Mouse (Mus musculus) large intestine, adult 2 months (tissue): ENCODE data around the gene Slc24a1. TPM values are rescaled to one million over a fixed set of nuclear protein-coding genes. Genes with fewer than 3 reads are reported as not detected.

Experiments
- DNase-seq: peaks from one replicate; pipeline ENCODE4 v3.0.0-alpha.2; 2012; ENCODE audit warnings: low read depth, low spot score
- WGBS: fragments of 180-500 bp; shearing (Covaris S2); methylation state at CpG from one replicate; pipeline ENCODE4 v1.1.7; 2018; 5-methylcytosine and 5-hydroxymethylcytosine counted together
- polyA plus RNA-seq: library from polyadenylated mRNA; depleted of rRNA; stranded (reverse); fragments of >200 nt; gene quantifications from 2 replicates; pipeline ENCODE4 v1.2.3, GENCODE M21; 2012

The Slc24a1 gene
- polyA plus RNA-seq, 1 experiment, result not detected

DNA sequence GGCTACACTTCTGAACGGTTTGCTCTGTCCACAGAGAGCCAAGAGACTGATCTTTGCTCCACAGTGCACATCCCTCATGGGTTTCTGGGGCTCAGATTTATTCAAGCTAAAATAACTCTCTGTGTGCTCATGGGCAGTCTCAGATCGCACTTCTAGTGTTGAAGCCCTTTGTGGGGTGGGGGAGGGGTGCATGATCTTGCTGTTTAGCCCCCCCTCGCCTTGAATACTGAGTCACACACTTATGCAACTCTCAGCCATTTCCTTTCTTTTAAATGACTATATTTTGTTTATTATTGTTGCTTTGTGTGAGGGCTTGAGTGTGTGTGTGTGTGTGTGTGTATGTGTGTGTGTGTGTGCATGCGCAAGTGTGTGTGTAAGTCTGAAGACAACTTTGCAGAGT lies 12.1 kb downstream of the Slc24a1 start:
- DNase-seq, result no peak
- 48% methylated on average over 4 of the region's 4 CpGs for WGBS

DNA sequence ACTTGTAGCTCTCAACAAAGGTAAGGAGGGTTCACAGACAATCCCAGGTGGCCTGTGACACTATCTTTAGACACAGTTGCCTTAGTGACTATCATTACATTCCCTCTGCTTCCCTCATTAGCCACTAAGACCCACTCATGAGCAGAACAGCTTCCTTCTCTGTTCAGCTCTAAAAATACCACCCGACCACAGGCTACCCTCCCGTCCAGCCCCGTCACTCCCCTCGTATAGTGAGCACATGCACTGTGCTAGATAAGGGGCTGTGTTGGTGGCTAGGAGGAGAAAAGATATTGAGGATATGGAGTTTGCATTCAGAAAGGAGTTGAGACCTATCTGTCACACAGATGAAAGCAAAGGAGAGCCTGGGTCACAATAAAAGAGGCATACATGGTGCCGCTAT lies 12.9 kb downstream of the Slc24a1 start:
- WGBS, result 72% methylated on average over 5 of the region's 5 CpGs

DNA sequence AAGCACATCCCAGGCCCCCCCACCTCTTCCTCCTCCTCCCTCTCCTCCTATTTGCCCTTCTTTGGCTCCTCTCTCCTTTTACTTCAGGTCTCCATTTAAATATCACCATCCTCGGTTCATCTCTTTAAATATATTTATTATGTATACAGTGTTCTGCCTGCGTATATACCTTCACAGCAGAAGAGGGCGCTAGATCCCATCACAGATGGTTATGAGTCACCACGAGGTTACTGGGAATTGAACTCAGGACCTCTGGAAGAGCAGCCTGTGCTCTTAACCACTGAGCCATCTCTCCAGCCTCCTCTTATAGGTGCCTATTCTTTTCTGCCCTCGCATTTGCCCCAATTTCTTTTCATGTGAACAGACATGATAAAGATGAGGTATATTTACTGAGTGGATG lies 13.9 kb downstream of the Slc24a1 start:
- 41% methylated on average over 5 of the region's 5 CpGs for WGBS
- no peak for DNase-seq

More for the DNA sequence above, 12.9 kb downstream of the Slc24a1 start:
- no peak for DNase-seq

DNA sequence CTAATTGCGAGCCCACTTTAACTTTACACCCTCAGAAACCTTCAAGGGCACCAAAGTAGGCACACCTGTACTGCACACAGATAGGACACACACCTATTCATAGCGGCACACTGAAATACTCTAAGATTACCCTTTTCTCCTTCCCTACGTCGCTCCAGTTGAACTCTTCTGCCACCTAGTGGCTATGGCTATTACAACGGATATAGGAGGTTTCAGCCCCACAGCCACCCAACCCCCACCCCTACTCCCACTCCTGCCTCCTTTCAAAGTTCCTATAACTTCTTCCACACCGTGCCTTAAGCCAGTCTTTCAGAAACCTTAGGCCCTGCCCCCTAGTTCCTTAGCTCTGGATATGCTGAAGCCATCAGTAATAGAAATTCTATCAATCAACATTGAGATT lies 14.9 kb downstream of the Slc24a1 start:
- 3% methylated on average over 6 of the region's 6 CpGs for WGBS
- no peak for DNase-seq

DNA sequence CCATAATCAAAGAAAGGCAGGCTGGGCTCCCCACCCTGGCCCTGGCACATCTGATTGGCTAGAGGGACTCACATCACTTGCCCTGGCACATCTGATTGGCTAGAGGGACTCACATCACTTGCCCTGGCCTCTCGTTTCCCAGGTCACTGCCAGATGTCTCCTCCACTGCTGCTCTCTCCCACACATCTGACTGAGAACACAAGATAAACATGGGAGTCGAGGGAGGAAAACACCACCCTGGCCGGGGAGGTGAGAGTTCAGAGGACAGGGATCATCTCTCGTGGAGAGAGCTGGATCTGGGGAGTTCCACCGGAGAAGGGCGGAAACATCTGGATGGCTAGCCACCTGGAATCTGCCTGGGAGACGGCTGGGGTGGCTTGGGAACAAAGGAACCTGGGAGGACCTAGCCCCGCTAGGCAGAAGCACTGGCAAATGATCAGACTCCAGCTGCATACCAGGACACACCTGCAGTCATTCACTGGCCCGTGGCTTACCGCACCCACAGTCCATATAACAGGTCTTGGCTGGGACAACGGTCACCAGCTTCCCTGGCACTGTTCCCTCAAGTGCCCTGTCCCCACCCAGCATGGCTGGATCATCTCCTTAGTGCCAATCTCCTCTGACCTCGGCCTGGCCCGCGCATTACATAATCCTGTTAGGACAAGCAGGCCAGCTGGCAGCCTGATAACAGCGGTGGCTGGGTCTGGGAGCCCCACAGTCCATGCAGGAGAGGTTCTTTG lies 17.2 kb downstream of the Slc24a1 start:
- DNase-seq, result peak; percentile 81
- 20% methylated on average over 15 of the region's 15 CpGs for WGBS

DNA sequence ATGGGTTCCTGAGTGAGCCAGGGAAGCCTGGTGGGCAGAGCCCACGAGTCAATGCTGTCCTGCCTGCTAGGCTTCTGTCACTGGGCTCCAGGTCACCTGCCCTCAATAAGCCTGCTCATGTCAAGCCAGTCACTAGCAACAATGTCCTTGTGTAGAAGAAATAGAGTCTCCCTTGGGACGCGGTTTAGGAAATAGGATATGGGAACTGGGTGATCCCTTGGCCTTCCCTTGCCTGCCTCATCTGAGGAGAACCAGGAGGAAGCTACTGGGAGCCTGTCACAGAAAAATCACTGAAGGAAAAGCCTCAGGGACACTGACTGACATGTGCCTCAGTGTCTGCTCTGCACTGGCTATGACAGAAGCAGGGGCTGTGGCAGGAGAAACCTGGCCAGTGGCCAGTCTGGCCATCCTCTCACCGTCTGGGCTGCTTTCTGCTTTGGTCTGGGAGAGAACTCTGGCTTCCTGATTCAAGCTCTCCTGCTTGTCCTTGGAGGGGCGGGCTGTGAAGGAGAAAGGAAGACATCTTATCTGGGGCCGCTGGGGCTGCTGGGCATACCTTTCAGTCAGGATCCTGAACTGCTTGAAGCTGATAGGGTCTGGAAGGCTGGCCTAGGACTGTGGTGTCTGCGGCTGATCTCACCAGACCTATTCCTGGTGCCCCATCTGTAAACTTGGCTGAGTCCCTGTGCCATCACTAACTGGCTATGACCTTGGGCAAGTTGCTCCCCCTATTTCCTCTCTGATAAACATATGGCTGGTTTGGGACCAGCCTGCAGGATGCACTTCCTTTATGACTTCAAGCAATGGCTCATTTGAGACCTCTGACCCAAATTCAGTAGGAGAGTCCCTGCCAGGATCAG lies 19.4 kb downstream of the Slc24a1 start:
- 78% methylated on average over 7 of the region's 7 CpGs for WGBS
- DNase-seq, result no peak

DNA sequence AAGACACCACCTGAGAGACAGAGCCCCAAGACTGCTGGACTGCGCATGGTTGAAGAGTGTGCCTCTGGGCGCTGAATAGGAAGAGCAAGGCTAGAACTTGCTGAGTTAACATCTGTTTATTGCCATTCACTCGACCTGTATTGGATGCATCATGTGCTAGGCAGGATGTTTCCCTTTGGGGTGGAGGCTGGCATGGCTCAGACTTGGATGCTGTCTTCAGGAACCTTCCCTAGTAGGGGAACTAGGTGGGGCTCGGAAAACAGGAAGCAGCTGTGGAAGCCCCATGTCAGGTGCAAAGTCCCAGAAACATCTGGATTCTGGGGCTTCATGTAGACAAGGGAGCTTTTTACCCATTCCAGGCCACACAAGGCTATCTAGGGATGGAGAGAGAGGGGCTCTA lies 21.2 kb downstream of the Slc24a1 start:
- 45% methylated on average over 4 of the region's 4 CpGs for WGBS
- no peak for DNase-seq

DNA sequence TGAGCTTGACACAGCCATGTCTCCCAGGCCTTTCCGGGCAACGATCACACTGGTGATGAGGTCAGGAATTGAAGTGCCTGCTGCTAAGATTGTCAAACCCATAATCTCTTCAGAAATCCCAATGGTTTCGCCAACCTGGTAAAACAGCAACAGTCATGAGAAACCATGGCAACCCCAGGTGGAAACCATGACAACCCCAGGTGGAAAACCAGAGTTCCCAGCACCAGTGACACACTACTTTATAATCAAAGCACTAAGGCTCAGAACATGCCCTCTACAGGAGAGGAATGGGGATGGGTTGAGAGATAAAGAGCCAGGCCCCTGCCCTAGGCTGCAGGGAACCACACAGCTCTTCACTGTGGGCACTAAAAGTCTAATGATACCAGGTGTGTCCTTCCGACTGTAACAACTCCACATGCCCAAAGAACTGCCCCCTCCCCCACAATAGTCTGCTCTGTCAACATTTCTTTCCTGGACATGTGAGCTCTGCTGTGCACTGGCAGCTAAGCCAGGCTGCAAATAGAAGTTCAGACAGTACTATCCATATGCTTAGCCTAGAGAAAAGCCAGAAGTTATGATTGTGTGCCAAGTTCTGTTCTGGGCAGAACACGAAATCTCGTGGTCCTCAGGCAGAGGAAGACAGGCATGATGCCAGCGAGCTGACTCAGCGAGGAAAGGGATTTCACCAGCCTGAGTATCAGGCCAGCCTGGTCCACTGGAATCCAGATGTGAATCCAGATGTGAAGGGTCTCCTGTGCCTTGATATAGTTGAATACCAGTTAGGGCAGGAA lies 25.0 kb downstream of the Slc24a1 start:
- WGBS, result 44% methylated on average over 8 of the region's 8 CpGs
- DNase-seq, result no peak

DNA sequence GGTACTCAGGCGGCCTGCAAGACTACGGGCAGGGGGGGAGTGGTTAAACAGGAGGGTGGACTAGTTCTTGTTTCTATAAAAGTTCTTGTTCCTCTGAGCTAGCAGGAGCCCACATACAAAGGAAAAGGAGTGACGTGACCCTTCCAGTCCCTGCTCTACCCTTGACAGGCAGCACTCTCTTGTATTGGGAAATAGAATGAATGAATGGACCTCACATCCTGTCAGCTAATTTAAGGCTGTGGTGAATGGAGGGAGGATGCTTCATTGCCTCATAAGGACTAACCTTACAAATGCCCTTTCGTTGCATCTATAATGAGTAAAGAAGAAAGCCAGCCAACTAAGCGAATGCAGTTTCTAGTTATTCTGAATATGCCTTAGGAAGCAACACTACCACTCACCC lies 25.6 kb downstream of the Slc24a1 start:
- no peak for DNase-seq
- WGBS, result 80% methylated on average over 5 of the region's 5 CpGs

DNA sequence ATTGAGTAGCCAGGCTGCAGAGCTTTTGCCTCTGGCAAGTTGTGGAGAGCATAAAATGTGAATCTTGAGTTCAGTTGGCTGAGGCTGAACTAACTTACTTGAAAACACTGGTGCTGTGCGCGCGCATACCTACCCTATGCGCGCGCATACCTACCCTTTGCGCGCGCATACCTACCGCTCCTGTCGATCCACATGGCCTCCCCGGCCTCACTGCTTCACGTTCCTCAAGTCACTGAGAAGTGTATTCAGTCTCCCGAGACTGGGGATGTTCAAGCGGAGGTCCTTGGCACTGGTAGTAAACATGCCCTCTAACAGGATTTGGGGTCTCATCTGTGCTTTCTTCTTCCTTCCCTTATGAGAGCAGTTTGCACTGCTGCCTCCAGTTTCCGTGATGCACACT lies 32.8 kb downstream of the Slc24a1 start:
- no peak for DNase-seq
- 44% methylated on average over 16 of the region's 16 CpGs for WGBS

DNA sequence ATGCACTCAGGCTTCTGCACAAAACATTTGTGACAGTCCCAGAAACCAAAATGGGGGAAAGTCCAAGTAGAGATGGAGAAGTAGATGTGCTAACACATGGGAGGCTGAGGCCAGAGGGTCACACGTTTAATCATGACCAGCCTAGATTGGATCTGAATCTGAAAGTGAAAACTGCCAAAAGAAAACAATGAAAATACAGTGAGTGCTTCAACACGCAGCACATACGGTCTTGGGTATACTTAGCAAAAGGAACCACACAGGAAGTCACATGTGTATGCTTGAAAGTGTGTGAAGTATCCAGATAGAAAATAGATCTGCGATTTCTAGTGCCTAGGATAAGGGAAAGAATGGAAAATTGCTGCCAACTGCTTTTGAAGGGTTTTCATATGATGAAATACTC lies 36.8 kb downstream of the Slc24a1 start:
- no peak for DNase-seq
- 34% methylated on average over 4 of the region's 4 CpGs for WGBS

DNA sequence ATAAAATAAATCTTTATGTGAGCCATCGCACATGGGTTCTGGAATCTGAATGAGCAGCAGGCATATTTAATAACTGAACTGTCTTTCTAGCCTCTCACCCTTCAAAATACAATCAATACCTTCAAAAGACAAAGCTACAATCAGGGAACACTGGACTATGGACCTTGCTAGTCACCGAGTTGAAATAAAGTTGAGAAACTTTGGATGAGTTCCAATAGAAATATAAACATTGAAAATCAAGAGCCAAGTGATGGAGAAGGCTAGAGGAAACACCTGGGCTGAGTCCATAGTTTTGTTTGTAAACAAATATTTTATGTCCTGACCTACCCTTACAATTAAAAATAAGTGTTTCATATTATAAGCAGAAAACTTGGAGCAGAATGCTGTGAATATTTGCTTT lies 37.4 kb downstream of the Slc24a1 start:
- DNase-seq, result peak; percentile 63
- 27% methylated on average over 2 of the region's 2 CpGs for WGBS

DNA sequence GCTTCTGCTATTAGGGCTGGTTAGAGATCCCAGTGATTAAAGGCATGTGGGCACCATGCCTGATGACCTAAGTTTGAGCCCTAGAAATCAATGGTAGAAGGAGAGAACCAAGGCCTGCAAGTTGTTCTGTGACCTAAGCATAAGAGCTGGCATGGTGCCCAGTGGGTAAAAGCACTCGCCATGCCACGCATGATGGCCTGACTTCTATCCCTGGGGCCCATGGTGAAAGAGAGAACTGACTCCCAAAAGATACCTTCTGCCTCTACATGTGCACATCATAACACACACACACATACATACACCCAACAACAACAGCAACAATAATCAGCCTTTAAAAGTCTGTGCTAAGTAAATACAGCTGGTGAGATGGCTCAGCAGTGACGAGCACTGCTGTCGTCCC lies 38.0 kb downstream of the Slc24a1 start:
- no peak for DNase-seq
- 33% methylated on average over 4 of the region's 4 CpGs for WGBS

DNA sequence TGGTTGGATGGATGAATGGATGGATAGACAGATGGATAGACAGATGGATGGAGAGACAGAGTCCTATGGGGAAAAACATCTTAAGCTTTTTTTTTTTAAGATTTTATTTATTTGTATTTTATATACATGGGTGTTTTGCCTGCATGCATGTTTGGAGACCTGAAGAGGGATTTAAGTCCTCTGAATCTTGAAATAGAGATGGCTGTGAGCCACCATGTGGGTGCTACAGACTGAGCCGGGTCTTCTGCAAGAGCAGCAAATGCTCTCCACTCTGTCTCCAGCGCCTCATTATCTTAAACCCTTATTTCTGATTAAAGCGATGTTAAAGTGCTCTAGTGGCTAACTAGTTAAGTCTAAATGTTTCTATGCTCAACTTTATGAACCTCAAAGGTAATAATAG lies 44.0 kb downstream of the Slc24a1 start:
- no peak for DNase-seq
- 95% methylated on average over 3 of the region's 3 CpGs for WGBS

DNA sequence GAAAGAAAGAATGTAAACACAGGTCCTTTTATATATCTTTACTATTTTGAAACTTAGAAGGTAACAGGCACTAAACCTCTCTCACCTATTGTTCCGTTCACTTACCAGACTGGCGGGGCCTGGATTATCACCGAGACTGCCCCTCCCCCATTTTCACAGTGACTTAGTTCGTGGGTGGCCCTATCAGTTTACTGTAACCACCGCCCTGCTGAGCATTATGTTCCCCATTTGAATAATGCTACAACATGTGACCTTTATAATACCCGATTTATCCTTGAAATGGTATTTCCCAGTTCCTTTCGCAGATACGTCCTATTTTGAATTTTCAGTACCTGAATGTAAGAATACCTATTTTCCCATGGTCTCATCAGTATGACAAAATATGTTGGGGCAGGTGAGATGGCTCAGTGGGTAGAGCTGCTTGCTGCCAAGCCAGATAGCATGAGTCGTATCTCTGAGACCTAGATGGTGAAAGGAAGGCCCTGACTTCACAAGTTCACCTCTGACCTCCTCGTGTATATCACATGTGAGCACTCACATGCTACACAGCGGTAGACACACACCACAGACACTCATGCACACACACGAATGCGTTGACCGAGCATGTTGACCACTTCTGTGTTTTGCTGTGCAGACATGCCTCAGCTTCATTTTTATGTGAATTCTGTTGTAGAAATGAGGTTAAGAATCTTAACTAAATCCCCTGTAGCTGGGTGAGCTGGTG lies 46.3 kb downstream of the Slc24a1 start:
- WGBS, result 86% methylated on average over 14 of the region's 14 CpGs
- DNase-seq, result no peak

DNA sequence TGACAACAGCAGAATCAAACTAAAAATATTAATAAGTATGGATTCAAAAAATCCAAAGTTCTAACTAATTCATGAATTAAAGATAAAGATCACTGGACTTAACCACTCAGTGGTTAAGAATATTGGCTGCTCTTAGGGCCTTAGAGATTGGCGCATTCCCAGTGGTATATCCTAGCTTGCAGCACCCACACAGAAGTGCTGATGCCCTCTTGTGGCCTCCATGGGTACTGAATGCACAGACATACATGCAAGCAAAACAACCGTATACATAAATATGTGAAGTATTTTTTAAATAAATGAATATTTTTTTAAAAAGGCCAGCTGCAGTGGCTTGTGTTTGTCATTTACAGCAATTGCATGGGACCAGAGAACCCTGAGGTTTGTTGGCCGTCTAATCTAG lies 48.0 kb downstream of the Slc24a1 start:
- DNase-seq, result no peak
- WGBS, result 42% methylated on average over 3 of the region's 3 CpGs

DNA sequence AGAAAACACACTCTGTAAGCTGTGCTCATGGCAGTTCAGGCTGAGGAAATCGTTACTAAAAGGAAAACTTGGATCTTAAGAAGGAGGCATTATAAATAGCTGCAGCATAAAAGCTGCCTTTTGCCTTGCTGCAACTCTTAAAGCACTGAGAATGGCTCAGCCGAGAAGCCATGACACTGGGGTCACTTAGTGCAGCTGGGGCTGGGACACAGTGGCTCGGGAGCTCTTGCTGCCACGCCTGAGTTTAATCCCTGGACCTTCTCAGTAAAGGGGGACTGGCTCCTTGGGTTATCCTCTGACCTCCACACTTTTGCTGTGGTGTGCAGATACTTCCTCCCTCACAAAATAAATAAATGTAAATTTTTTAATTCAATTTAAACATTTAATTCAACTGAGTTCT lies 48.5 kb downstream of the Slc24a1 start:
- 51% methylated on average over 4 of the region's 4 CpGs for WGBS
- DNase-seq, result no peak

DNA sequence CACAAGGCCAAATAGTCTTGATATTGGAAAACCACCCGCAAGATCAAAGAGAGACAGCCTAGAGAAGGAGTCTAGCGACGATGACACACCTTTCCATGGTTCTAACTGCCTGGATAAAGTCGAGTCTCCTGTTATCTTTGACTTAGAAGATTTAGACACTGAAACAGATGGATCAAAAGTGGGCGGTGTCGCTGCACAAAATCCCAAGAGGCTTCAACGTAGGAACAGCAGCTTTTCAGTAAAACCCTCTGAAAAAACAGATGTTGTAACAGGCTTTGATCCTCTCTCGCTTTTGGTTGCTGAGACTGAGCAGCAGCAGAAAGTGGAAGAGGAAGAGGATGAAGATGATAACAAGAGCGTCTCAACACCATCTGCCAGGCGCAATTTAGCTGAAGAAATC lies 54.8 kb downstream of the Slc24a1 start:
- DNase-seq, result no peak
- WGBS, result 87% methylated on average over 10 of the region's 10 CpGs

DNA sequence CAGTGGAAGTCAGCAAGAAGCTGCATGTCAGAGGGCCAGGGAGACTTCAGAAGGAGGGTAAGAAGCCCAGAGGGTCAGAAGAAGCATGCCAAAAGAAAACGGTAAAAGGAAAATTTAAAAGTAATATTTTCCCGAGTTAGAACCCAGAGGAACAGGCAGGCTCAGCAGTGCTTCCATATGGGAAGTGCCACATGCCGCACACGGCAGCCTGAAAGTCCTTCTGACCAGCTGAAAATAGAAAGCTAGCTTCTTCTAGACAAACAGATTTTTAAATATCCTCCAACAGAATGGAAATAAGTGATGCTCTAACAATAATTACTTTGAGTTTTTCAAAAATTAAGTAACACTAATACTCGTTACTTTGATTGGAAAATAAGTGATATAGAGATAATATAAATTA lies 65.4 kb downstream of the Slc24a1 start:
- 55% methylated on average over 5 of the region's 5 CpGs for WGBS
- no peak for DNase-seq
